Mouse (Mus musculus): ENCODE results near the gene Cmss1.

DNA sequence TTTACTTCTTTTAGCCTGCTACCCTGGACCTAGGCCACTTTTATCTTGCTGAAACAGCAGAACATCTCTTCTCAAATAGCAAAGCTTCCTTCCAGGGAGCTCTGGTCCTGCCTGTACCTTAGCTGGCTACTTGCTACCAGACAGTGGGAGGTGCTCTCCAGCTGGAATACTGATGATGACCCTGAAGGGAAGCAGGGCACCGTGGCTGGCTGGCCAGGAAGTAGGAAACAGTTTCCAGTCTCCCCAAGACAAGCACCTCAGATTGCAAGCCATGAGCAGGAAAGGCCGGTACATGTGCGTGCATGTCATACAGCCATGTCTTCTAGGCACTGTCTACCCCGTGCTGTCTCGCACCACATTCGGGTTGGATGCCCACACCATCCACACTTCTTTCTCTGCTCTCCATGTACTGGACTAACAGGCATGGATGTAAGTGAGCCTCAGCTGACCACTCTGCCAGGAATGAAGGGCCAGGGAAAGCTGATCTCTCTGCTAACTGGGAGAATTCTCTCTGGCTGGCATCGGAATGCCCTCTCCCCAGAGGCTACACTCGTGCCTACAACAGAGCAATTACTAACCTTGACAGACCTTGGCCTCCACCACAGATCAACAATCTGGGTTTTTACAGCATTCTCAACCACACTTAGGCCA lies 236.7 kb downstream of the Cmss1 start:
- no peak for TF ChIP-seq CTCF (IDR thresholded peaks at IDR 0.05; ENCODE audit: extremely low read depth, insufficient read depth, insufficient read length, insufficient replicate concordance)
- TF ChIP-seq POLR2A (IDR thresholded peaks at IDR 0.05; ENCODE audit: low read depth, low read length), result no peak
